Mouse (Mus musculus) heart, adult 2 months (tissue): ENCODE data around the gene Gba2. TPM values are rescaled to one million over a fixed set of nuclear protein-coding genes. Genes with fewer than 3 reads are reported as not detected.

Source experiments
- DNase-seq, 2 experiments: peaks; one replicate each; pipeline ENCODE4 v3.0.0; 2021
- H3K27ac ChIP-seq: fragments of 200-600 bp; 2 replicates; pipeline ENCODE4 v1.8.1; 2022
- H3K27me3 ChIP-seq: fragments of 200-500 bp; 2 replicates; pipeline ENCODE4 v1.6.1; 2012; ENCODE audit warnings: mild to moderate bottlenecking, low read length, inconsistent platforms, mixed read lengths; ENCODE audit not compliant: control insufficient read depth, insufficient read depth
- H3K36me3 ChIP-seq: fragments of 200-500 bp; 2 replicates; pipeline ENCODE4 v1.6.1; 2012; ENCODE audit warnings: low read length, inconsistent platforms; ENCODE audit not compliant: control insufficient read depth, insufficient read depth
- H3K4me1 ChIP-seq: fragments of 200-500 bp; 2 replicates; pipeline ENCODE4 v1.6.1; 2011; ENCODE audit warnings: low read length; ENCODE audit not compliant: control insufficient read depth, insufficient read depth
- H3K4me3 ChIP-seq: fragments of 200-600 bp; 2 replicates; pipeline ENCODE4 v1.8.1; 2022
- H3K79me2 ChIP-seq: fragments of 200-500 bp; replicated peaks from 2 replicates; pipeline ENCODE4 v1.6.1; 2012; ENCODE audit warnings: mild to moderate bottlenecking, inconsistent platforms, low read length, moderate library complexity, mixed read lengths; ENCODE audit not compliant: control insufficient read depth, insufficient read depth
- H3K9ac ChIP-seq: fragments of 200-500 bp; 2 replicates; pipeline ENCODE4 v1.6.1; 2012; ENCODE audit warnings: low read depth, mild to moderate bottlenecking, control low read depth, inconsistent platforms, low read length, mixed read lengths
- CTCF ChIP-seq: fragments of 200-600 bp; IDR thresholded peaks from 2 replicates; pipeline ENCODE4 v1.8.1; 2022; ENCODE audit warnings: antibody characterized with exemption, mild to moderate bottlenecking, moderate library complexity
- EP300 ChIP-seq: fragments of 200-500 bp; IDR thresholded peaks from 2 replicates; pipeline ENCODE4 v1.6.1; 2011; ENCODE audit warnings: low read depth, low read length, control low read depth; ENCODE audit not compliant: insufficient read depth
- POLR2A ChIP-seq: fragments of 200-500 bp; IDR thresholded peaks from 2 replicates; pipeline ENCODE4 v1.6.1; 2011; ENCODE audit warnings: mild to moderate bottlenecking, low read depth, low read length, control low read depth; ENCODE audit not compliant: insufficient read depth
- WGBS: fragments of 180-500 bp; shearing (Covaris S2); methylation state at CpG from one replicate; pipeline ENCODE4 v1.1.7; 2018; 5-methylcytosine and 5-hydroxymethylcytosine counted together
- intact Hi-C: fragments of 180-260 bp; cut with DNase I; formaldehyde crosslinking; loops from one replicate; pipeline ENCODE4 v1.15.1; 2025
- polyA plus RNA-seq: library from polyadenylated mRNA; depleted of rRNA; stranded (reverse); fragments of >200 nt; gene quantifications from 2 replicates; pipeline ENCODE4 v1.2.3, GENCODE M21; 2012
- total RNA-seq, 2 experiments: library from RNA; stranded (reverse); gene quantifications; 2 replicates each; pipeline ENCODE4 v1.2.3; 2021

The Gba2 gene
- total and polyA plus RNA-seq, 3 experiments, result 11.5 to 18.2 (median 13.2) TPM

DNA sequence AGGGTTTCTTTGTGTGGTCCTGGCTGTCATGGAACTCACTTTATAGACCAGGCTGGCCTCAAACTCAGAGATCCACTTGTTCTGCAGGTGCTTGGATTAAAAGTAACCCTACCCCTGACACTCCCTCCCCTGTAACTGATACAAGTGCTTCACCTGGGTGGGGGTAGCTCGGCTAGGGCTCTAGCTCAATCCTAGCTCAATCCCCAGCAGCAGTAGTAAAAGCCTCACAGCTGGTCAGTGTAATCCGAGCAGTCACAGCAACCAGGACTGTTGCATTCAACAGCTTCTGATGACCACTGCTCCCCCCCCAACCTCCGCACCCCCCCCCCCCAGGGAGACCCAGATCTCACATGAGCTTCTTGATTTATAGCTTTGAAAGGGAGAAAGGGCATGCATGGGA, 36.6 kb downstream of the Gba2 start:
- no peak for TF ChIP-seq CTCF
- TF ChIP-seq EP300, result no peak
- no peak for TF ChIP-seq POLR2A
- 84% methylated on average over 3 of the region's 3 CpGs for WGBS
- no peak for DNase-seq
- H3K79me2 ChIP-seq, result no peaks in the 10 kb centered on the region
- H3K4me1 ChIP-seq, result no peaks in the 10 kb centered on the region
- H3K36me3 ChIP-seq, result no peaks in the 10 kb centered on the region
- intact Hi-C loops, result no loop called here
- no peak overlapping the region for H3K4me3 ChIP-seq
- no peaks in the 10 kb centered on the region for H3K27me3 ChIP-seq
- H3K27ac ChIP-seq, result no peak overlapping the region
- no peak overlapping the region for H3K9ac ChIP-seq

DNA sequence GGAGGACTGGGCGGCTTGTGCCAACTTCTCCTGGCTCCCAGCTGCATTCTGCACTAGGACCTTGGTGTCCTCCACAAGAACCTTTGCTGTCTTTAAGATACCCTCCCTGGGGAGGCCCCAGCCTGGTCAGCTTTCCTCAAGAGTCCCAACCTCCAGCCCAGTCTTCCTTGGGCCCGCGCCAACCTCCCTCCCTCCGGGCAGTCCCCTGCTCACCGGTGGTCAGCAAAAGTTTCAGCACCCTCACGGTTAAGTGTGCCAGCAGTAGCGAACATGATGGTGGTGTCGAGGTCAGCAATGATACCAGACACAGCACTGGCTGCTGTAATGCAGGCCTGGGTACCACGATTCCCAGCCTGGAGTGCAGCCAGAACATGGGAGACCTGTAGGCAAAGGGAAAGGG, 42.6 kb downstream of the Gba2 start:
- DNase-seq, result no peak
- intact Hi-C loops, result no loop called here
- Histone ChIP-seq H3K4me3 (no peak overlapping the region), H3K9ac (no peak overlapping the region), H3K36me3 (no peaks in the 10 kb centered on the region), H3K27ac (no peak overlapping the region), H3K27me3 (no peaks in the 10 kb centered on the region), H3K79me2 (no peaks in the 10 kb centered on the region), H3K4me1 (no peaks in the 10 kb centered on the region)
- 80% methylated on average over 9 of the region's 9 CpGs for WGBS
- no peak for TF ChIP-seq CTCF
- TF ChIP-seq EP300, result no peak
- TF ChIP-seq POLR2A, result no peak

DNA sequence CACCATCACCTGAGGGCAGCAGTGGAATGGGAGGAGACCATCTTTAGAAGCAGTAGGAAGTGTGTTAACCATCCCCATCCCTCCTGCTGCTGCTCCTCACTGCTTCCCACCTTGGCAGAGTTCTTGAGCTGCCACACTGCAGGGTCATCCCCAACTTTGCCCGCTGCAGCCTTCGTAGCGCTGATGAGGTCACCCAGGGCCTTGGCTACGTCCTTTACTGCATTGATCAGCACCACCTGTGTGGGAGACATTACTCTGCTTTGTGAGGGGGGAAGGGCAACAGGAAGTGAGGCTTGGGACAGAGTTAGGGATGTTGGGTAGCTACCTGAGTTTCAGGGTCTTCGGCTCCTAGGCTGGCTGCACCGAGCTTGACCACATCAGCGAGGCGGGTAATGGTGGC, 43.0 kb downstream of the Gba2 start:
- Histone ChIP-seq H3K27ac (no peak overlapping the region), H3K79me2 (no peaks in the 10 kb centered on the region), H3K36me3 (no peaks in the 10 kb centered on the region), H3K9ac (no peak overlapping the region), H3K4me1 (no peaks in the 10 kb centered on the region), H3K27me3 (no peaks in the 10 kb centered on the region), H3K4me3 (no peak overlapping the region)
- TF ChIP-seq POLR2A, result no peak
- TF ChIP-seq CTCF, result no peak
- TF ChIP-seq EP300, result no peak
- 92% methylated on average over 8 of the region's 8 CpGs for whole genome bisulfite sequencing
- DNase-seq, result no peak
- intact Hi-C loops, result no loop called here

DNA sequence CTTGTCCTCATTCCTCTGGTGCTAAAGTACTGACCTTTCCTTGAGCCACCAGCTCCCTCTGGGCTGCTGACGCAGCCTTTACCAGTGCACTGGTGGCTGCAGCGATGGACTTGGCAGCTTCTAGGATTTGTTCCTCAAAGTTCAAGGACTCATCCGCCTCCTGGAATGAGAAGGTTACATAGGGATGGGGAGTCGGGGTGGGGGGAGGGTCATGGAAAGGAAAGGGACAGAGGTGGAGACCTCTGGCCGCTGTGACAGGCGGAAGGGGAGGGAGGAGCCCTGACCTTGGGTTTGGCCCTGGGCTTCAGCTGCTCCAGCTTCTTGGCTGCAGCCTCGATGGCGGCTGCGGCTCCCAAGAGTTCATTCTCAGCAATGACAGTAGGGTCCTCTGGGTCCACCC, 45.4 kb downstream of the Gba2 start:
- 61% methylated on average over 9 of the region's 9 CpGs for WGBS
- Histone ChIP-seq H3K4me1 (peaks cover 3% of the 10 kb centered on the region; the same call in 1 of the 2 replicates), H3K79me2 (no peaks in the 10 kb centered on the region), H3K27me3 (no peaks in the 10 kb centered on the region), H3K9ac (no peak overlapping the region), H3K36me3 (no peaks in the 10 kb centered on the region), H3K27ac (no peak overlapping the region), H3K4me3 (no peak overlapping the region)
- DNase-seq, result no peak
- intact Hi-C loops, result loop anchor here (5.0 kb wide), 1 partner anchor 39 kb away; no protein-coding TSS in a partner anchor
- no peak for TF ChIP-seq EP300
- TF ChIP-seq POLR2A, result no peak
- TF ChIP-seq CTCF, result no peak

DNA sequence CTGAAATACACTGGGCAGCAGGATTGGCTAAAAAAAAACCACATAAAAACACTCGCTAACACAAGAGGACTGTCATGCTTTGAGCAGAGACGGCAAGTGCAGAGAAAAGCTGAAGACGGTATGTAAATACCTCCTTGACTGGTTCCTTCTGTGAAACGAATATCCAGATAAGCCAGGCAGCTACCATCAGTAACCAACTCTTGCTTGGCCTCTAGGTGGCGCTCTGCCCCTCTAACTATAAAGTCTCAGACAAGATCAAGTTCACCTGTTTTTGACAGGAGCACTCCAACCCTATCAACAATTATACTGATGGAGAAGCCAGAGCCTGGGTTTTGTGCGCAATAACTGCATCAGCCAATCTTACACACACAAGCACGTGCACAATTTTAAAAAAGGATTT, 48.1 kb downstream of the Gba2 start:
- no peaks in the 10 kb centered on the region for H3K36me3 ChIP-seq
- no peak overlapping the region for H3K9ac ChIP-seq
- H3K4me1 ChIP-seq, result peaks cover 3% of the 10 kb centered on the region; the same call in 1 of the 2 replicates
- H3K4me3 ChIP-seq, result no peak overlapping the region
- no peak overlapping the region for H3K27ac ChIP-seq
- TF ChIP-seq CTCF (peak; percentile 92), EP300 (0 out of 2 replicates have a peak, but pooled peaks have one; percentile 53), POLR2A (0 out of 2 replicates have a peak, but pooled peaks have one; percentile 12)
- peak; percentile 72 to 80 for DNase-seq
- H3K79me2 ChIP-seq, result no peaks in the 10 kb centered on the region
- intact Hi-C loops, result loop anchor here (5.0 kb wide), 1 partner anchor 42 kb away; no protein-coding TSS in a partner anchor
- WGBS, result 20% methylated on average over 7 of the region's 7 CpGs
- H3K27me3 ChIP-seq, result no peaks in the 10 kb centered on the region

DNA sequence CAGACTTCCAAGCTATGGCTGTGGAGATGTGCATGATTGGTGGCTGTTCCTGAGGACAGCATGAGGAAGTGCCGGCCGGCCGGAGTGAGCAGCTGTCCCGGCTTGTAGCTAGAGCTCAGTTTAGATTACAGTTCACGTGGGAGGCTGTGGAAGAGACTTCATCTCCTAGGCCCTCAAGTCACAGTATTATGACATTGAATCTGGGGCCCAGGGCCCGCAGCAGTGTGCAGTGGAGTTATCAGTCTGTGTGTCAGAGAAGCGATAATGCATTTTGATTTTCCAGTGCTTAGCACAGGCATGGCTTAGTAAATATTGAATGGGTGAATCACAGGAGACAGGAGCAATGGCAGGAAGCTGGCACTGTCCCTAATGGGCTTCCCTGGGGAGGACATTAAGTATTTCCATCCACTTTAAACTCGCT, 48.6 kb downstream of the Gba2 start:
- Histone ChIP-seq H3K27me3 (no peaks in the 10 kb centered on the region), H3K79me2 (no peaks in the 10 kb centered on the region), H3K27ac (no peak overlapping the region), H3K4me3 (no peak overlapping the region), H3K9ac (no peak overlapping the region), H3K36me3 (no peaks in the 10 kb centered on the region), H3K4me1 (peaks cover 3% of the 10 kb centered on the region; the same call in 1 of the 2 replicates)
- DNase-seq, result no peak
- no peak for TF ChIP-seq POLR2A
- no peak for TF ChIP-seq CTCF
- intact Hi-C loops, result loop anchor here (5.0 kb wide), 1 partner anchor 42 kb away; no protein-coding TSS in a partner anchor
- 15% methylated on average over 8 of the region's 8 CpGs for WGBS
